Mouse (Mus musculus) hindbrain, embryonic 11.5 days (tissue): ENCODE data around the gene Asb6. TPM values are rescaled to one million over a fixed set of nuclear protein-coding genes. Genes with fewer than 3 reads are reported as not detected.
A peak's percentile ranks its signal among the peaks of the same experiment; 100 is the strongest.

Experiments
- ATAC-seq: fragments of 200-750 bp; cut with Nextera tagmentation; 2 replicates; pipeline ENCODE4 v1.8.0; 2017; ENCODE audit warnings: mild to moderate bottlenecking, moderate TSS enrichment, moderate library complexity; ENCODE audit not compliant: low FRiP score
- DNase-seq: peaks from one replicate; pipeline ENCODE4 v3.0.0-alpha.2; 2015; ENCODE audit warnings: low spot score
- H3K27ac ChIP-seq: fragments of 300-500 bp; sonication (generic); 2 replicates; pipeline ENCODE4 v1.5.1; 2014; ENCODE audit warnings: mild to moderate bottlenecking, low read depth, low read length
- H3K27me3 ChIP-seq: fragments of 300-500 bp; sonication (generic); 2 replicates; pipeline ENCODE4 v1.6.1; 2014; ENCODE audit warnings: mild to moderate bottlenecking, low read length, moderate library complexity, mixed read lengths; ENCODE audit not compliant: control insufficient read depth, insufficient read depth
- H3K36me3 ChIP-seq: fragments of 300-500 bp; sonication (generic); 2 replicates; pipeline ENCODE4 v1.6.1; 2014; ENCODE audit warnings: mild to moderate bottlenecking, low read length, moderate library complexity, mixed read lengths; ENCODE audit not compliant: control insufficient read depth, insufficient read depth
- H3K4me1 ChIP-seq: fragments of 300-500 bp; sonication (generic); replicated peaks from 2 replicates; pipeline ENCODE4 v1.6.1; 2014; ENCODE audit warnings: low read length, mixed read lengths; ENCODE audit not compliant: control insufficient read depth, insufficient read depth
- H3K4me2 ChIP-seq: fragments of 300-500 bp; sonication (generic); replicated peaks from 2 replicates; pipeline ENCODE4 v1.6.1; 2014; ENCODE audit warnings: mild to moderate bottlenecking, low read depth, low read length
- H3K4me3 ChIP-seq: fragments of 300-500 bp; sonication (generic); 2 replicates; pipeline ENCODE4 v1.5.1; 2014; ENCODE audit warnings: low read depth, low read length
- H3K9ac ChIP-seq: fragments of 300-500 bp; sonication (generic); 2 replicates; pipeline ENCODE4 v1.6.1; 2014; ENCODE audit warnings: low read depth, low read length
- H3K9me3 ChIP-seq: fragments of 300-500 bp; sonication (generic); 2 replicates; pipeline ENCODE4 v1.6.1; 2016; ENCODE audit warnings: low read length; ENCODE audit not compliant: control insufficient read depth
- WGBS: fragments of 180-500 bp; shearing (Covaris S2); extraction: QIAGEN DNeasy Blood & Tissue Kit; methylation state at CpG from one replicate; pipeline ENCODE4 v1.1.7; 2014; 5-methylcytosine and 5-hydroxymethylcytosine counted together
- polyA plus RNA-seq: library from polyadenylated mRNA; unstranded; fragments of >200 nt; fragmentation: Nextera tagmentation; extraction: Ambion mirVana; gene quantifications from 2 replicates; pipeline ENCODE4 v1.2.1, GENCODE M21; 2014

Gene Asb6
- polyA plus RNA-seq, 1 experiment from 2014 or later = 26.0 TPM

DNA sequence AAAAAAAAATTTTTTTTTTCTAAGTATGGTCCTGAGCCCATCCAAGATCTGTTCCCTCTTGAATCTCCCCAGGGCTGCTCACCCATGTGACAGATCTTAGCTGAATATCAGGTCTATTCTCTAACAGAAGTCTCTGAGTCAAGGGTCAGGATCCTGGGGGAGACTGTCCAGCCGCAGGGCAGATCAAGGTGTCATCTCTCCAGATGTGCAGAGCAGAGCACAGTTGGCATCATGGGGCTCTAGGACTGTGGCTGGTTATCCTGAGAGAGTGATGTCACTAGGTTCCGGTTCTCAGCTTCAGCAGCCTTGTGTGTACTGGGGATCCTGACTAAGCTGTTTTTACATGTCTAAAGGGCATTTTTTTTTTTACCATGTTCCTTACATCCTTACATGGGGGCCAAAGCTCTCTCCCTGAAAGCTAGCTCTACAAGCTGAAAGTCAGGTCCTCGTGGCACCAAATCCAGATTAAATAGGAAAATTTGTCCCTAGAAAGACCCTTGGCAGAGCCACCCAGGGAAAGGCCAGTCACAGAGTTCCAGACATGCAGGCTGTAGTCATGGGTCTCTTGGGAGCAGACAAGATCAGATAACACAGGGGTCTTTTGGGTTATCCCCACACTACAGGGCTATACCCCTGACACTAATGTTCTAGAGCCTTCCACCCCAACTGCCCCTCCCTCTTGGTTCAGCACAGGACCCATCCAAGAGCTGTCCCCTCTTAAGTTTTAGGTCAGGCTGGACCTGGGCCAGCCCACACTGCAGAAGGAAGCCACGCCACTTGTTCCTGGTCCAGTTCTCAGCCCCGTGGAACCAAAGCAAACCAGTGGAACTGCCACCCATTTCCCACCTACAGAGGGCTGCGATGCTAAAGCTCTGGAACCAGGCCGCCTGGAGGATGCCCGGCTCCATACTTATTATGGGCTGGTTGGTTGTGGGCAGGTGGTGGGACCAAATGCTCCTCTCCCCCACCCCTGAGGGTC lies 47.5 kb downstream of the Asb6 start:
- Histone ChIP-seq H3K27me3 (no peaks in the 10 kb centered on the region), H3K4me3 (no peak overlapping the region), H3K27ac (peak overlapping the region; percentile 14), H3K9me3 (no peaks in the 10 kb centered on the region), H3K4me1 (peaks cover 23% of the 10 kb centered on the region), H3K9ac (peak overlapping the region; percentile 48), H3K4me2 (no peak overlapping the region; the same call in 1 of the 2 replicates), H3K36me3 (no peaks in the 10 kb centered on the region)
- ATAC-seq (no peak), DNase-seq (no peak)
- WGBS = 79% methylated on average over 8 of the region's 8 CpGs

DNA sequence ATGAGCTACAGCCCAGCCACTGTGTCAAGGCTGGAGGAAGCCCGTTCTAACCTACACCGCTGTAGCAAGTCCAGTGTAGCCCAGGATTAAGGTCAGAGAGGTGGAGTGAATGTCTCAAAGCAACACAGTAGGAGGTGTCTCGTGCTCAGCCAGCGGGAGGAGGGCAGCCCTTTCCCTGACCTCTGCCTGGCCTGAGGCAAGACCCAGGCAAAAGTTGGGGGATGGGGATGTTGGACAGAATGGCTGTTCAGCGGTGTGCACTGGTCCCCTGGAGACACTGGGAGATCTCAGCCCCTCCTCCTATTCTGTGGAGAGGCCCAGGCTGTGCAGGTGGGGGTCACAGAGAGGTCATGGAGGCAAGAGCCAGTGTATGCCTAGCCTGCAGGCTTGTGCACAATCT lies 50.9 kb downstream of the Asb6 start:
- peaks cover 15% of the 10 kb centered on the region; the same call in 1 of the 2 replicates for H3K4me1 ChIP-seq
- H3K36me3 ChIP-seq = no peaks in the 10 kb centered on the region
- no peak overlapping the region for H3K4me2 ChIP-seq
- under 1% methylated on average over 5 of the region's 5 CpGs for WGBS
- peak; percentile 60 for DNase-seq
- H3K4me3 ChIP-seq = no peak overlapping the region
- H3K27me3 ChIP-seq = no peaks in the 10 kb centered on the region
- no peak overlapping the region for H3K9ac ChIP-seq
- no peaks in the 10 kb centered on the region for H3K9me3 ChIP-seq
- H3K27ac ChIP-seq = peak overlapping the region; percentile 54; the same call in 1 of the 2 replicates
- peak; percentile 72 for ATAC-seq

DNA sequence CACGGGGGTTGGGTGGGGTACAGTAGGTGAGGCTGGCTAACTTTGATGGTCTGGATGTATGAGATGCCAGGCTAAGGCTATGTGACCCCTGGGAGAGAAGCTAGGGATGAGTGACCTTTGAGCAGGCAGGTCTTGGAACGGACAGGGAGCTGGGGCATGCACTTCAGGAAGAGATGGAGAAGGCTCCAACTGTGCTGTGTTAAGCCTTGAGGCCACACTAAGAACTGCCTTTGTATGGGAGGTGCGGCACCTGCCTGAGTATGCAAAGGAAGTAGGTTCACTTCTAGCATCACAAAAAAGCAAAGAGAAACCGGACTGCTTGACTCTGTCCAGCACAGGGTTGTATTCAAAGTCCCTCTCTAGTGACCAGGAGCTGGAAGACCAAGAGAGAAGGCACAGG lies 51.9 kb downstream of the Asb6 start:
- no peak for DNase-seq
- H3K4me3 ChIP-seq = no peak overlapping the region
- H3K9ac ChIP-seq = no peak overlapping the region
- H3K27ac ChIP-seq = no peak overlapping the region
- no peaks in the 10 kb centered on the region for H3K9me3 ChIP-seq
- no peak overlapping the region for H3K4me2 ChIP-seq
- H3K27me3 ChIP-seq = no peaks in the 10 kb centered on the region
- WGBS = 57% methylated on average over 4 of the region's 4 CpGs
- H3K4me1 ChIP-seq = peaks cover 15% of the 10 kb centered on the region; the same call in 1 of the 2 replicates
- no peaks in the 10 kb centered on the region for H3K36me3 ChIP-seq
- ATAC-seq = no peak

DNA sequence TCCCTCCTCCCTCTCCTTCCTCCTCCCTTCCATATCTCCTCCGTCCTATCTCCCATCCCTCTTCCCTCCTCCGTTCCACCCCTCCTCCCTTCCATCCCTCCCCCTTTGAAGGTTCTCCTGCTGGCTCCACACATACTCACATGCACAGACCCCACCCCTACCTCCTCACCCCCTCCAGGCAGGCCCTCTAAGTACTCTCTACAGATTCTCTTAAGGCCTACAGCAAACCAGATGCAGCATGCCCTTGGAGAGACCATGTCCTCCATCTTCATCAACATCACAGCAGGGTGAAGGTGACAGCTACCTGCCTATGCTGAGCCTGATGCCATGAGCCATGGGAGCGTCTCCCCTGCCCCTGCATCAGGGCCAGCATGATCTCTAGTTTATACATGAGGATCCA lies 52.9 kb downstream of the Asb6 start:
- no peak for ATAC-seq
- no peak overlapping the region for H3K4me2 ChIP-seq
- no peak overlapping the region for H3K27ac ChIP-seq
- H3K9ac ChIP-seq = no peak overlapping the region
- no peak overlapping the region for H3K4me3 ChIP-seq
- no peaks in the 10 kb centered on the region for H3K9me3 ChIP-seq
- DNase-seq = no peak
- 84% methylated on average over 3 of the region's 3 CpGs for WGBS
- H3K27me3 ChIP-seq = no peaks in the 10 kb centered on the region
- peaks cover 15% of the 10 kb centered on the region for H3K4me1 ChIP-seq
- H3K36me3 ChIP-seq = no peaks in the 10 kb centered on the region

DNA sequence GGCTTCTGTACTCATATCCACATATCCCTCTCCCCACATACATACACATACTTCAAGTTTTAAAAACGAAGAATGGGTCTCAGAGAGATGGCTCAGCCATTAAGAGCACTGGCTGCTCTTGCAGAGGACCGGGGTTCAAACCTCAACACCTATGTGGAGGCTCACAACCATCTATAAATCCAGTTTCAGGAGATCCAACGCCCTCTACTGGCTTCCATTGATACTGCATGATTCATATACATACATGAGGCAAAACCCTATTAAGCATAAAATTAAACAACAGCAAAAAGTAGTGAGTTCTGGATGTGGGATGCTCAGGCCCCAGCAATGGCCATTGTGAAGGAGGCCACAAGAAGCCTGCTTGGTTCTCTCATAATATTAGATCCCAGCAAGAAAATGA lies 54.2 kb downstream of the Asb6 start:
- WGBS = 53% methylated on average over 3 of the region's 3 CpGs
- H3K9me3 ChIP-seq = no peaks in the 10 kb centered on the region
- no peak for ATAC-seq
- no peak overlapping the region for H3K4me2 ChIP-seq
- DNase-seq = no peak
- no peak overlapping the region for H3K4me3 ChIP-seq
- H3K27me3 ChIP-seq = no peaks in the 10 kb centered on the region
- no peak overlapping the region for H3K27ac ChIP-seq
- H3K4me1 ChIP-seq = peaks cover 22% of the 10 kb centered on the region
- H3K9ac ChIP-seq = no peak overlapping the region
- H3K36me3 ChIP-seq = no peaks in the 10 kb centered on the region

DNA sequence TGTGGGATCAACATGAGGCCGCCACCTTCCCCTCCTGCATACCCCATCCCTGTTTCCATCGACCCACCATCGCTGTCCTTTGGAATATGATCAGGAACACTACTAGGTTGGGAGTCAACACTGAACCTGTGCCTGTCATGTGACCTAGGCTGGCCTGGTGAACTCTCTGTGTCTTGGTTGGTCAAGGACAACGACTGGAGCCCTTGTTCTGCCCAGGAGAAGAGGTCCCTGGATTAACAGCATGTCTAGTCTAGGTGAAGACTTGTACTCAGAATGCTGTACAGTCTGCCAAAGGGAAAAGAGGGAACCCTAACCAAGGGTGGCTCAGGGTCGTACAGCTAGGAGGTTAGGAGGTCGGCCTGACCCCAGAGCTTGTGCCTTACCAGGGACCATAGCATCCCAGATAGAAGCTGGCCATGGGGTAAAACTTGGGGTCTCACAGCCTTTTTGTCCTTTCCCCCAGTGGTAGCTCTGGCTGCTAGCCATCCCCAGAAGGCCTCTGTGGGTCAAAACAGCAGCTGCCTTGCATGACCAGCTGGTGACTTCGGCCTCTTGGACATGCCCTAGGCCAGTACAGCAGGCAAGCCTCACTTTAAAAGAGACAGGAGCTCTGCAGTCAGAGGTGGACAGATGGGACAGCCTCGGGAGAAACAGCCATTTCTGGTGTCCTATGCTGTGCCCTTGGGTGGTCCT lies 56.7 kb downstream of the Asb6 start:
- ATAC-seq = no peak
- no peak for DNase-seq
- 80% methylated on average over 8 of the region's 8 CpGs for WGBS
- Histone ChIP-seq H3K9me3 (no peaks in the 10 kb centered on the region), H3K27ac (peak overlapping the region; percentile 54; the same call in 1 of the 2 replicates), H3K9ac (no peak overlapping the region), H3K4me2 (no peak overlapping the region), H3K27me3 (no peaks in the 10 kb centered on the region), H3K4me3 (no peak overlapping the region), H3K4me1 (peaks cover 17% of the 10 kb centered on the region), H3K36me3 (no peaks in the 10 kb centered on the region)

Other genes starting within 250 kb of the Asb6 start
- 0.18 and 0.57 TPM in 2 replicates for gene Cstad, start 235.3 kb downstream of the Asb6 start, polyA plus RNA-seq
- gene 1700001O22Rik, start 26.7 kb downstream of the Asb6 start, polyA plus RNA-seq = 2.7 and 4.0 TPM in 2 replicates
- 108 and 110 TPM in 2 replicates for gene Ntmt1, start 22.5 kb downstream of the Asb6 start, polyA plus RNA-seq
- 36.7 and 39.7 TPM in 2 replicates for gene Prrx2, start 4.6 kb upstream of the Asb6 start, polyA plus RNA-seq
- gene Ptges, start 99.5 kb upstream of the Asb6 start, polyA plus RNA-seq = 5.5 and 5.6 TPM in 2 replicates
- 18.7 and 21.5 TPM in 2 replicates for gene Tor1b, start 122.6 kb upstream of the Asb6 start, polyA plus RNA-seq
- 73.7 and 83.5 TPM in 2 replicates for gene Tor1a, start 137.6 kb upstream of the Asb6 start, polyA plus RNA-seq
- gene BC005624, start 151.9 kb upstream of the Asb6 start, polyA plus RNA-seq = 67.5 and 74.6 TPM in 2 replicates
- 14.6 and 14.8 TPM in 2 replicates for gene Usp20, start 151.9 kb upstream of the Asb6 start, polyA plus RNA-seq